Mouse (Mus musculus) heart, embryonic 13.5 days (tissue): ENCODE measurements around the gene Esp18. TPM values are rescaled to one million over a fixed set of nuclear protein-coding genes. Genes with fewer than 3 reads are reported as not detected.

Experiments used
- ATAC-seq: fragments of 200-750 bp; cut with Nextera tagmentation; 2 replicates; pipeline ENCODE4 v1.8.0; 2017; ENCODE audit warnings: moderate TSS enrichment; ENCODE audit not compliant: insufficient number of reproducible peaks, low FRiP score, low TSS enrichment; ENCODE audit errors: extremely low read depth
- H3K27ac ChIP-seq: fragments of 300-500 bp; sonication (generic); replicated peaks from 2 replicates; pipeline ENCODE4 v1.5.1; 2015; ENCODE audit warnings: moderate library complexity, mild to moderate bottlenecking, inconsistent platforms
- H3K27me3 ChIP-seq: fragments of 300-500 bp; sonication (generic); replicated peaks from 2 replicates; pipeline ENCODE4 v1.6.1; 2015; ENCODE audit warnings: mild to moderate bottlenecking, inconsistent platforms
- H3K36me3 ChIP-seq: fragments of 300-500 bp; sonication (generic); 2 replicates; pipeline ENCODE4 v1.6.1; 2015; ENCODE audit warnings: mild to moderate bottlenecking, inconsistent platforms
- H3K4me1 ChIP-seq: fragments of 300-500 bp; sonication (generic); 2 replicates; pipeline ENCODE4 v1.6.1; 2015; ENCODE audit warnings: inconsistent platforms
- H3K4me2 ChIP-seq: fragments of 300-500 bp; sonication (generic); 2 replicates; pipeline ENCODE4 v1.6.1; 2015; ENCODE audit warnings: inconsistent platforms, mild to moderate bottlenecking, moderate library complexity
- H3K4me3 ChIP-seq: fragments of 300-500 bp; sonication (generic); 2 replicates; pipeline ENCODE4 v1.5.1; 2015; ENCODE audit warnings: moderate library complexity, mild to moderate bottlenecking, inconsistent platforms
- H3K9ac ChIP-seq: fragments of 300-500 bp; sonication (generic); 2 replicates; pipeline ENCODE4 v1.6.1; 2015; ENCODE audit warnings: inconsistent platforms, mild to moderate bottlenecking, moderate library complexity
- H3K9me3 ChIP-seq: fragments of 300-500 bp; sonication (generic); 2 replicates; pipeline ENCODE4 v1.6.1; 2016; ENCODE audit warnings: inconsistent platforms
- WGBS: fragments of 180-500 bp; shearing (Covaris S2); methylation state at CpG from one replicate; pipeline ENCODE4 v1.1.7; 2015; ENCODE audit warnings: mixed read lengths; 5-methylcytosine and 5-hydroxymethylcytosine counted together
- microRNA-seq: library from miRNA; unstranded; fragments of <30 nt; microRNA quantifications from one replicate; pipeline ENCODE4, GENCODE M21; 2016
- polyA plus RNA-seq: library from polyadenylated mRNA; unstranded; fragments of >200 nt; fragmentation: Nextera tagmentation; extraction: Ambion mirVana; gene quantifications from 2 replicates; pipeline ENCODE4 v1.2.1, GENCODE M21; 2015

The Esp18 gene
- not detected in 2 replicates for polyA plus RNA-seq

DNA sequence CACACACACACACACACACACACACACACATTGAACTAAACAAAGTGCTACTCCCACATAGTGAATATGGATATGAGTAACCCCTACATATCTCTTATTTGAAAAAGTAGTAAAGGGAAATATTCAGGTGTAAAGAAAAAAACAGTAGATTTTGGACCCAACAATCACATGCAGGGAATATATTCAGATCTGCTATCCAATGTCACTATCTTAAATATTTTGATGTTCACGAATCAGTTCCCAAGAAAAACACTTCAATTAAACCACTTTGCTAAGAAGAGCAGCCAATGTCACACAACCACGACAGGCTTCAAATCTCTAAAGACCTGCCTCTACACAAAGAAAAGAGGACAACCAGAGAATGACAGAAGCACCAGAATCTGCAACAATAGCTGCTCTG lies at the start of gene Esp18:
Gene Esp18 (plus strand): TSS at position 301 of the 400 bp plus-strand sequence.
- H3K4me3 ChIP-seq = no peak within 1 kb of the TSS
- H3K9ac ChIP-seq = no peak within 1 kb of the TSS
- no peaks in the 10 kb centered on the region for H3K36me3 ChIP-seq
- H3K9me3 ChIP-seq = peaks cover 4% of the 10 kb centered on the region; the same call in 1 of the 2 replicates
- H3K27ac ChIP-seq = no peak within 1 kb of the TSS
- H3K4me2 ChIP-seq = no peak within 1 kb of the TSS
- no peak for ATAC-seq
- no peaks in the 10 kb centered on the region for H3K4me1 ChIP-seq
- WGBS = 44% methylated on average over 2 of the region's 2 CpGs
- no peaks in the 10 kb centered on the region for H3K27me3 ChIP-seq

DNA sequence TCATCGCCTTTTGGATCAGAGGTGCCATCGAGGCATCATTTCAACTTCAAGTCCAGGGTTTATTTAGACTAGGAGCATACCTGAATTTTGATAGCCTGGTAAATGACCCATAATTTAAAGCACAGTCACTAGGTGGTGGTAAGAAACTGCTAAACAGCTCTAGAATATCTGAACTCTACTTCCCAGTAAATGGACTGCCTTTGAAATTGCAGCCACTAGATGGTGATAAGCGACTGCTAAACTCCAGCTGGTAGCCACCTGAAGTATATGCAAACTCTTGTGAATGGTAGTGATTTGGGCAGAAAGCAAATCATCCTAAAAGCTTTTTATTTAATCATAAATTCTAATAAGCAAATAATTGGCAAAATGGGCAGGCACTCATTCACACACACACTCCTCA lies 42.8 kb upstream of the Esp18 start:
- Histone ChIP-seq H3K9me3 (peaks cover 22% of the 10 kb centered on the region), H3K9ac (no peak overlapping the region), H3K36me3 (no peaks in the 10 kb centered on the region), H3K4me1 (no peaks in the 10 kb centered on the region), H3K4me2 (no peak overlapping the region), H3K27me3 (no peaks in the 10 kb centered on the region), H3K4me3 (no peak overlapping the region), H3K27ac (no peak overlapping the region)
- ATAC-seq = no peak
- 48% methylated on average over 3 of the region's 3 CpGs for WGBS

Small RNA genes lying within 50 kb of the gene (microRNA-seq; reads per million reads assigned to microRNA genes)
- not detected for gene Gm26429

Other genes starting within 250 kb of the Esp18 start
- not detected in 2 replicates for gene Esp16, start 129.8 kb downstream of the Esp18 start, polyA plus RNA-seq
- gene Esp15, start 234.6 kb downstream of the Esp18 start, polyA plus RNA-seq = not detected in 2 replicates